Mouse (Mus musculus) kidney, embryonic 15.5 days (tissue): ENCODE measurements around the gene Samm50. TPM values are rescaled to one million over a fixed set of nuclear protein-coding genes. Genes with fewer than 3 reads are reported as not detected.

Source experiments
- ATAC-seq: fragments of 200-750 bp; cut with Nextera tagmentation; replicated peaks from 2 replicates; pipeline ENCODE4 v1.8.0; 2017; ENCODE audit warnings: moderate TSS enrichment; ENCODE audit not compliant: low FRiP score
- H3K27ac ChIP-seq: fragments of 300-500 bp; sonication (generic); 2 replicates; pipeline ENCODE4 v1.5.1; 2015; ENCODE audit warnings: mild to moderate bottlenecking, inconsistent platforms
- H3K27me3 ChIP-seq: fragments of 300-500 bp; sonication (generic); 2 replicates; pipeline ENCODE4 v1.6.1; 2015; ENCODE audit warnings: inconsistent platforms
- H3K36me3 ChIP-seq: fragments of 300-500 bp; sonication (generic); 2 replicates; pipeline ENCODE4 v1.6.1; 2015; ENCODE audit warnings: inconsistent platforms
- H3K4me1 ChIP-seq: fragments of 300-500 bp; sonication (generic); 2 replicates; pipeline ENCODE4 v1.6.1; 2015; ENCODE audit warnings: inconsistent platforms
- H3K4me2 ChIP-seq: fragments of 300-500 bp; sonication (generic); 2 replicates; pipeline ENCODE4 v1.6.1; 2015; ENCODE audit warnings: moderate library complexity, mild to moderate bottlenecking, inconsistent platforms
- H3K4me3 ChIP-seq: fragments of 300-500 bp; sonication (generic); replicated peaks from 2 replicates; pipeline ENCODE4 v1.5.1; 2015; ENCODE audit warnings: mild to moderate bottlenecking, inconsistent platforms
- H3K9ac ChIP-seq: fragments of 300-500 bp; sonication (generic); 2 replicates; pipeline ENCODE4 v1.6.1; 2015; ENCODE audit warnings: mild to moderate bottlenecking, inconsistent platforms
- H3K9me3 ChIP-seq: fragments of 300-500 bp; sonication (generic); replicated peaks from 2 replicates; pipeline ENCODE4 v1.6.1; 2016; ENCODE audit warnings: inconsistent platforms
- WGBS: fragments of 180-500 bp; shearing (Covaris S2); methylation state at CpG from one replicate; pipeline ENCODE4 v1.1.7; 2015; ENCODE audit warnings: mixed read lengths; 5-methylcytosine and 5-hydroxymethylcytosine counted together
- polyA plus RNA-seq: library from polyadenylated mRNA; unstranded; fragments of >200 nt; fragmentation: Nextera tagmentation; extraction: Ambion mirVana; gene quantifications from 2 replicates; pipeline ENCODE4 v1.2.1, GENCODE M21; 2015

Samm50 gene
- polyA plus RNA-seq, 1 experiment from 2014 or later, result 127 TPM

GRCm38 (mm10) chr15:84245104-84245503, 53.1 kb downstream of the Samm50 start:
- H3K4me2 ChIP-seq, result no peak overlapping the region
- no peak for ATAC-seq
- peaks cover 9% of the 10 kb centered on the region for H3K4me1 ChIP-seq
- H3K9ac ChIP-seq, result no peak overlapping the region
- H3K27me3 ChIP-seq, result no peaks in the 10 kb centered on the region
- WGBS, result 72% methylated on average over 7 of the region's 7 CpGs
- no peaks in the 10 kb centered on the region for H3K36me3 ChIP-seq
- H3K27ac ChIP-seq, result no peak overlapping the region
- peaks cover 5% of the 10 kb centered on the region; the same call in 1 of the 2 replicates for H3K9me3 ChIP-seq
- no peak overlapping the region for H3K4me3 ChIP-seq

- peaks cover 11% of the 10 kb centered on the region for H3K4me1 ChIP-seq
- no peak for ATAC-seq
- H3K27ac ChIP-seq, result no peak overlapping the region
- no peak overlapping the region for H3K4me2 ChIP-seq
- H3K9me3 ChIP-seq, result peaks cover 5% of the 10 kb centered on the region; the same call in 1 of the 2 replicates
- H3K36me3 ChIP-seq, result no peaks in the 10 kb centered on the region
- H3K4me3 ChIP-seq, result no peak overlapping the region
- 88% methylated on average over 6 of the region's 6 CpGs for WGBS
- H3K9ac ChIP-seq, result no peak overlapping the region
- no peaks in the 10 kb centered on the region for H3K27me3 ChIP-seq
Observed at GRCm38 (mm10) chr15:84246195-84246594, 54.2 kb downstream of the Samm50 start.

- Histone ChIP-seq H3K9me3 (peaks cover 5% of the 10 kb centered on the region; the same call in 1 of the 2 replicates), H3K36me3 (no peaks in the 10 kb centered on the region), H3K4me3 (no peak overlapping the region), H3K9ac (no peak overlapping the region), H3K4me1 (peaks cover 10% of the 10 kb centered on the region), H3K27me3 (no peaks in the 10 kb centered on the region), H3K27ac (no peak overlapping the region), H3K4me2 (no peak overlapping the region)
- WGBS, result 97% methylated on average over 3 of the region's 3 CpGs
- ATAC-seq, result no peak
Observed at GRCm38 (mm10) chr15:84247309-84247708, 55.3 kb downstream of the Samm50 start.

GRCm38 (mm10) chr15:84251227-84251626, 59.2 kb downstream of the Samm50 start:
- peaks cover 5% of the 10 kb centered on the region; the same call in 1 of the 2 replicates for H3K9me3 ChIP-seq
- no peak overlapping the region for H3K4me2 ChIP-seq
- H3K9ac ChIP-seq, result no peak overlapping the region
- H3K36me3 ChIP-seq, result no peaks in the 10 kb centered on the region
- H3K4me3 ChIP-seq, result no peak overlapping the region
- ATAC-seq, result no peak
- WGBS, result 35% methylated on average over 13 of the region's 13 CpGs
- no peak overlapping the region for H3K27ac ChIP-seq
- H3K27me3 ChIP-seq, result no peaks in the 10 kb centered on the region; the same call in 1 of the 2 replicates
- peaks cover 10% of the 10 kb centered on the region for H3K4me1 ChIP-seq

GRCm38 (mm10) chr15:84252645-84253044, 60.6 kb downstream of the Samm50 start:
- H3K9ac ChIP-seq, result no peak overlapping the region
- peaks cover 4% of the 10 kb centered on the region for H3K27me3 ChIP-seq
- no peaks in the 10 kb centered on the region for H3K36me3 ChIP-seq
- H3K4me3 ChIP-seq, result no peak overlapping the region
- no peak overlapping the region for H3K4me2 ChIP-seq
- 89% methylated on average over 7 of the region's 7 CpGs for WGBS
- H3K27ac ChIP-seq, result no peak overlapping the region
- ATAC-seq, result no peak
- H3K4me1 ChIP-seq, result peaks cover 10% of the 10 kb centered on the region
- no peaks in the 10 kb centered on the region for H3K9me3 ChIP-seq

GRCm38 (mm10) chr15:84253757-84254156, 61.7 kb downstream of the Samm50 start:
- Histone ChIP-seq H3K27me3 (peaks cover 9% of the 10 kb centered on the region), H3K9ac (no peak overlapping the region), H3K4me2 (no peak overlapping the region), H3K4me1 (peaks cover 10% of the 10 kb centered on the region), H3K4me3 (no peak overlapping the region), H3K36me3 (no peaks in the 10 kb centered on the region), H3K27ac (no peak overlapping the region), H3K9me3 (no peaks in the 10 kb centered on the region)
- no peak for ATAC-seq
- 43% methylated on average over 11 of the region's 11 CpGs for WGBS

- peaks cover 10% of the 10 kb centered on the region for H3K4me1 ChIP-seq
- H3K36me3 ChIP-seq, result no peaks in the 10 kb centered on the region
- H3K27ac ChIP-seq, result no peak overlapping the region
- 83% methylated on average over 8 of the region's 8 CpGs for WGBS
- no peak for ATAC-seq
- H3K27me3 ChIP-seq, result peaks cover 10% of the 10 kb centered on the region
- H3K4me3 ChIP-seq, result no peak overlapping the region
- H3K4me2 ChIP-seq, result no peak overlapping the region
- no peak overlapping the region for H3K9ac ChIP-seq
- no peaks in the 10 kb centered on the region for H3K9me3 ChIP-seq
Observed at GRCm38 (mm10) chr15:84254387-84254786, 62.3 kb downstream of the Samm50 start.

GRCm38 (mm10) chr15:84256254-84256850, 64.3 kb downstream of the Samm50 start:
- no peak overlapping the region for H3K27ac ChIP-seq
- H3K4me1 ChIP-seq, result peaks cover 3% of the 10 kb centered on the region
- 84% methylated on average over 12 of the region's 12 CpGs for WGBS
- no peak overlapping the region for H3K4me2 ChIP-seq
- no peak overlapping the region for H3K4me3 ChIP-seq
- H3K36me3 ChIP-seq, result no peaks in the 10 kb centered on the region
- peaks cover 15% of the 10 kb centered on the region for H3K27me3 ChIP-seq
- no peak for ATAC-seq
- no peak overlapping the region for H3K9ac ChIP-seq
- H3K9me3 ChIP-seq, result no peaks in the 10 kb centered on the region

GRCm38 (mm10) chr15:84256864-84257263, 64.8 kb downstream of the Samm50 start:
- Histone ChIP-seq H3K27me3 (peaks cover 16% of the 10 kb centered on the region), H3K9me3 (no peaks in the 10 kb centered on the region), H3K4me3 (no peak overlapping the region), H3K4me1 (no peaks in the 10 kb centered on the region; the same call in none of the 2 replicates), H3K36me3 (no peaks in the 10 kb centered on the region), H3K27ac (no peak overlapping the region), H3K4me2 (no peak overlapping the region), H3K9ac (no peak overlapping the region)
- WGBS, result 76% methylated on average over 5 of the region's 5 CpGs
- ATAC-seq, result no peak

GRCm38 (mm10) chr15:84258602-84259355, 66.7 kb downstream of the Samm50 start:
- no peak overlapping the region for H3K9ac ChIP-seq
- 64% methylated on average over 9 of the region's 9 CpGs for WGBS
- H3K4me3 ChIP-seq, result no peak overlapping the region
- H3K27me3 ChIP-seq, result peaks cover 18% of the 10 kb centered on the region
- no peak overlapping the region for H3K27ac ChIP-seq
- no peaks in the 10 kb centered on the region; the same call in none of the 2 replicates for H3K4me1 ChIP-seq
- no peak for ATAC-seq
- no peaks in the 10 kb centered on the region for H3K9me3 ChIP-seq
- H3K36me3 ChIP-seq, result no peaks in the 10 kb centered on the region
- no peak overlapping the region for H3K4me2 ChIP-seq

GRCm38 (mm10) chr15:84260123-84260822, 68.2 kb downstream of the Samm50 start:
- Histone ChIP-seq H3K4me2 (peak overlapping the region; percentile 41; the same call in 1 of the 2 replicates), H3K9me3 (no peaks in the 10 kb centered on the region), H3K36me3 (no peaks in the 10 kb centered on the region), H3K4me1 (no peaks in the 10 kb centered on the region; the same call in 1 of the 2 replicates), H3K9ac (no peak overlapping the region), H3K27me3 (peaks cover 18% of the 10 kb centered on the region; the same call in 1 of the 2 replicates), H3K4me3 (no peak overlapping the region), H3K27ac (no peak overlapping the region)
- peak; percentile 16; the same call in 1 of the 2 replicates for ATAC-seq
- 33% methylated on average over 22 of the region's 22 CpGs for WGBS

GRCm38 (mm10) chr15:84262630-84263029, 70.6 kb downstream of the Samm50 start:
- WGBS, result 87% methylated on average over 6 of the region's 6 CpGs
- H3K36me3 ChIP-seq, result no peaks in the 10 kb centered on the region
- H3K4me2 ChIP-seq, result no peak overlapping the region

More at GRCm38 (mm10) chr15:84262630-84263029, 70.6 kb downstream of the Samm50 start:
- ATAC-seq, result no peak
- Histone ChIP-seq H3K4me3 (no peak overlapping the region), H3K4me1 (no peaks in the 10 kb centered on the region; the same call in 1 of the 2 replicates), H3K27ac (no peak overlapping the region), H3K9ac (no peak overlapping the region), H3K9me3 (no peaks in the 10 kb centered on the region), H3K27me3 (peaks cover 18% of the 10 kb centered on the region)
